Mouse (Mus musculus): Measurements from ENCODE around the gene Fam120c. TPM values are rescaled to one million over a fixed set of nuclear protein-coding genes. Genes with fewer than 3 reads are reported as not detected.
"Not testable (repeated sequence)": the region's sequence is repeated elsewhere in the genome, so short reads cannot be mapped to it uniquely, and the experiment has no call there.

The Fam120c gene
- total RNA-seq (2022) = 10 to 100 TPM; 11.6 to 14.2 (median 11.7) TPM

- peak; percentile 63 to 69 for DNase-seq (ENCODE audit: low spot score in 2 of 2)
These were observed at the start of gene Fam120c for GRCm38 (mm10) chrX:151343761-151344500. Gene Fam120c, plus strand, starts transcription at chrX:151344175.

- no peak for DNase-seq (ENCODE audit: low spot score in 2 of 2)
These were observed 45.6 kb upstream of the Fam120c start for GRCm38 (mm10) chrX:151298329-151298728.

- no peak for DNase-seq (ENCODE audit: low spot score in 2 of 2)
These were observed 30.2 kb upstream of the Fam120c start for GRCm38 (mm10) chrX:151313732-151314131.

- DNase-seq (ENCODE audit: low spot score in 2 of 2) = no peak
These were observed 10.4 kb upstream of the Fam120c start for GRCm38 (mm10) chrX:151333615-151334014.

GRCm38 (mm10) chrX:151337804-151338203 lies 6.2 kb upstream of the Fam120c start:
- DNase-seq (ENCODE audit: low spot score in 2 of 2) = peak; percentile 50 to 83

- peak; percentile 6 to 43 for DNase-seq (ENCODE audit: low spot score in 2 of 2)
These were observed 568 bp downstream of the Fam120c start for GRCm38 (mm10) chrX:151344501-151344984.

GRCm38 (mm10) chrX:151345333-151346125 lies 1.6 kb downstream of the Fam120c start:
- DNase-seq (ENCODE audit: low spot score in 2 of 2) = peak; percentile 4 to 36

GRCm38 (mm10) chrX:151347278-151347677 lies 3.3 kb downstream of the Fam120c start:
- no peak for DNase-seq (ENCODE audit: low spot score in 2 of 2)

- DNase-seq (ENCODE audit: low spot score in 2 of 2) = no peak
These were observed 5.3 kb downstream of the Fam120c start for GRCm38 (mm10) chrX:151349322-151349721.

- no peak for DNase-seq (ENCODE audit: low spot score in 2 of 2)
These were observed 74.8 kb downstream of the Fam120c start for GRCm38 (mm10) chrX:151418801-151419200.

GRCm38 (mm10) chrX:151420791-151421190 lies 76.8 kb downstream of the Fam120c start:
- DNase-seq (ENCODE audit: low spot score in 2 of 2) = no peak

- no peak for DNase-seq (ENCODE audit: low spot score in 2 of 2)
These were observed 99.7 kb downstream of the Fam120c start for GRCm38 (mm10) chrX:151443637-151444036.

GRCm38 (mm10) chrX:151444189-151444588 lies 100.2 kb downstream of the Fam120c start:
- DNase-seq (ENCODE audit: low spot score in 2 of 2) = no peak

- no peak for DNase-seq (ENCODE audit: low spot score in 2 of 2)
These were observed 144.2 kb downstream of the Fam120c start for GRCm38 (mm10) chrX:151488128-151488527.

- DNase-seq (ENCODE audit: low spot score in 2 of 2) = not testable (repeated sequence)
These were observed 149.3 kb downstream of the Fam120c start for GRCm38 (mm10) chrX:151493269-151493668.

GRCm38 (mm10) chrX:151496596-151496995 lies 152.6 kb downstream of the Fam120c start:
- no peak for DNase-seq (ENCODE audit: low spot score in 2 of 2)

- DNase-seq (ENCODE audit: low spot score in 2 of 2) = no peak
These were observed 164.6 kb downstream of the Fam120c start for GRCm38 (mm10) chrX:151508536-151508935.

GRCm38 (mm10) chrX:151509906-151510305 lies 165.9 kb downstream of the Fam120c start:
- DNase-seq (ENCODE audit: low spot score in 2 of 2) = no peak

- DNase-seq (ENCODE audit: low spot score in 2 of 2) = no peak
These were observed 169.1 kb downstream of the Fam120c start for GRCm38 (mm10) chrX:151513066-151513465.

- no peak for DNase-seq (ENCODE audit: low spot score in 2 of 2)
These were observed 169.7 kb downstream of the Fam120c start for GRCm38 (mm10) chrX:151513694-151514093.

- DNase-seq (ENCODE audit: low spot score in 2 of 2) = no peak
These were observed 174.2 kb downstream of the Fam120c start for GRCm38 (mm10) chrX:151518181-151518580.

GRCm38 (mm10) chrX:151520127-151520457 lies 176.1 kb downstream of the Fam120c start:
- no peak for DNase-seq (ENCODE audit: low spot score in 2 of 2)

Measured in gastrocnemius, adult 8-10 months (tissue).